Mouse (Mus musculus) kidney, adult 8-10 months (tissue): ENCODE results near the gene Zfp874b.
"Not testable (repeated sequence)": the region's sequence is repeated elsewhere in the genome, so short reads cannot be mapped to it uniquely, and the experiment has no call there.

Source experiments
- DNase-seq, 2 experiments: peaks; one replicate each; pipeline ENCODE4 v3.0.0; 2022

Zfp874b gene

GRCm38 (mm10) chr13:67483625-67484423 is at the start of gene Zfp874b:
Gene Zfp874b, minus strand, starts transcription at chr13:67484258.
- peak; percentile 93 for DNase-seq

GRCm38 (mm10) chr13:67527049-67527730 is 43.1 kb upstream of the Zfp874b start:
- DNase-seq = no peak

- DNase-seq = peak; percentile 94
Observed at GRCm38 (mm10) chr13:67525753-67526410, 41.8 kb upstream of the Zfp874b start, which contains the start of the genes Gm26965 and Zfp87. Gene Gm26965, minus strand, starts transcription at chr13:67526151. Gene Zfp87, minus strand, starts transcription at chr13:67526177.

GRCm38 (mm10) chr13:67500908-67501307 is 16.9 kb upstream of the Zfp874b start:
- no peak for DNase-seq

DNA sequence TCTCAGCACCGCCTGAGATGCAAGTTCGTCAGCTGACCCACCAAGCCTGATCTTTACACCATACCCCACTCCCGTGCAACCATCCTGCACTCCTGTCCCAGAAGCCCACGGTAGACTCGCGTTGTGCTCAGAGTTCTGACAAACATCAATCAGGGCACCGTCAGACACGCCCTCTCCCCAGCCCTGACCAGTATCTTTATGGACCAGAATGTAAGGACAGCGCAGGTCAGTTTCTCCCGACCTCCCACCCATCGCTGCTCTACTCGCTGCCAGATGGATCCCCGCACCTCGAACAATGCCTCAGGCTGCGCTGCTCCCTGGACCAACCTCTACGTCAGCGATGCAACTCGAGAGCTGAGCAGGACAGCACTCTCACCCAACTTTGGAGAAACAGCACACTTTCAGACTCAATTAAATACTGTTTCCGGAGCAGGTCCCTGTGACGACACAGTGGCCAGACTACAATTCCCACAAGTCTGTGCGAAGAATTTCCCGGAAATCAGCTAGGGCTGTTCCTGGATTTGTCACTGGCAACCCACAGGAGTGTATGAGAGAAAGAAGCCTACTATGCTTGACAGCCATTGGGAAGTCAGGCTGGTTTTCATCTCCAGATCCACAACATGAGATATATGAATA is 16.1 kb upstream of the Zfp874b start, which contains the start of gene Zfp58:
Gene Zfp58 (minus strand): TSS at position 472 of the 636 bp plus-strand sequence.
- peak; percentile 86 to 88 for DNase-seq

DNA sequence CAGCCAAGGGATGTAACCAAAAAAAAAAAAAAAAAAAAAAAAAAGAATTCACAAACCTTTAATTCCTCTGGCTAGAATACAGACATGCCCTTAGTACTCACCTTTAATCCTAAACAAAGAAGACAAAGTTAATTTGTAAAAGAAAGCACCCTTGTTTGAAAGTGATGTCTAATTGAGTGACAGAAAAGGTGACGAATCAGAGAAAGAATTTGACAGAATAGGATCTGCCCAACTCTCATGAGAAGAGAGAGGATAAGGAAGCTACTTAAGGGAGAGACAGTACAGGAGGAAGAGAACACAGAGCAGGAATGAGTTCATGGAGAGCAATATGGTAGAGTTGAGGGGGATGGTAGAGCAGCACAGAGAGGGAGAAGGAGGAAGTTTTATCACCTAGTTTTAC is 11.6 kb upstream of the Zfp874b start:
- peak in 1 of 2 experiments; percentile 3 for DNase-seq

DNA sequence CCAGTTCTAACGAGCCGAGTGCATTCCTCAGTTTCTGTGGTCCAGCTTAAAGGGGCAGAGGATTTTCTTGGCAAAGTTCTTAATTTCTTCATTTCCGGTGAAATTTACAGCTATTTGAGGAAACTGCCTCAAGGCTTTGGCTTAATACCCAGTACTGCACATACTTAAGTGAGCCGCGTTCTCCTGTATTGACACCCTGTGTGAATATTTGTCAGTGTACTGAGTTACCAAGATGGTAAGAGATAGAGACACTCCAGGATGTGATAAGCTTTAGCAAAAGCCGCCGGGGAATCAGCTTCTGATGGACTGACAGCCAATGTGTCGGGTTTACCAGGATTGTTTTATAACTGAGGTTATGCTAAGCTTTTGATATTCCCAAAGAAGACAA is 360 bp upstream of the Zfp874b start:
- DNase-seq = no peak

GRCm38 (mm10) chr13:67481528-67481927 is 2.5 kb downstream of the Zfp874b start:
- no peak for DNase-seq

DNA sequence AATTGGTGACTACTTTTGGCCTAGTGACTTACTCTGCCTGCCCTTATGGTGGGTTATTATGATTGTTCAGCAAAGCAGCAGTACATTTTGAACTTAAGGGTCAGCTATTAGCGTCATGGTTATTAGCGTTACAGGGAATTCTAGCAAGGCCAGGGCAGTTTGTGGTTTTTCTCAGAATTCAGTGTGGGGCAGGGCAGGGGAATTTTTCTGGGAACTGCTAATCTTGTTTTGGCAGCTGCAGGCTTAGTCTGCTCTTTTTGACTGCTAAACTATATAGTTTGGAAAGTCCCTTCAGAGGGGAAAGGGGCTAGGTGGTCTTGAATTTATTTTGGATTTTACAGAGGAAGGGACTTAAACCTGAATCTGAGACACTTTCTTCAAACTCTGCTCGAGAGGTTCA is 14.8 kb downstream of the Zfp874b start:
- DNase-seq = no peak

GRCm38 (mm10) chr13:67463506-67464185 is 20.4 kb downstream of the Zfp874b start:
- DNase-seq = not testable (repeated sequence)

DNA sequence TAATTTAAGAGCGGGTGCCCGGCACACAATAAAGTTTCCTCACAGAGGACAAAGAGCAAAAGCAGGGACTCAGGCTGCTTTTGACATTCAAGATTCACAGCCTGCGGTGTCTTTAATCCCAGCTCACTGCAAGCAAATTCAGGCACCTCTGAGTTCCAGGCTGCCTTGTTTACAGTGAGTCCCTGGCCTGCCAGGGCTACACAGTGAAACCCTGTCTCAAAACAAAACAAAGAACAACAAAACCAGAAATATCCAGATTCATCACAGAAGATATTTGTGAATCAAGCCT is 32.1 kb downstream of the Zfp874b start:
- DNase-seq = no peak

DNA sequence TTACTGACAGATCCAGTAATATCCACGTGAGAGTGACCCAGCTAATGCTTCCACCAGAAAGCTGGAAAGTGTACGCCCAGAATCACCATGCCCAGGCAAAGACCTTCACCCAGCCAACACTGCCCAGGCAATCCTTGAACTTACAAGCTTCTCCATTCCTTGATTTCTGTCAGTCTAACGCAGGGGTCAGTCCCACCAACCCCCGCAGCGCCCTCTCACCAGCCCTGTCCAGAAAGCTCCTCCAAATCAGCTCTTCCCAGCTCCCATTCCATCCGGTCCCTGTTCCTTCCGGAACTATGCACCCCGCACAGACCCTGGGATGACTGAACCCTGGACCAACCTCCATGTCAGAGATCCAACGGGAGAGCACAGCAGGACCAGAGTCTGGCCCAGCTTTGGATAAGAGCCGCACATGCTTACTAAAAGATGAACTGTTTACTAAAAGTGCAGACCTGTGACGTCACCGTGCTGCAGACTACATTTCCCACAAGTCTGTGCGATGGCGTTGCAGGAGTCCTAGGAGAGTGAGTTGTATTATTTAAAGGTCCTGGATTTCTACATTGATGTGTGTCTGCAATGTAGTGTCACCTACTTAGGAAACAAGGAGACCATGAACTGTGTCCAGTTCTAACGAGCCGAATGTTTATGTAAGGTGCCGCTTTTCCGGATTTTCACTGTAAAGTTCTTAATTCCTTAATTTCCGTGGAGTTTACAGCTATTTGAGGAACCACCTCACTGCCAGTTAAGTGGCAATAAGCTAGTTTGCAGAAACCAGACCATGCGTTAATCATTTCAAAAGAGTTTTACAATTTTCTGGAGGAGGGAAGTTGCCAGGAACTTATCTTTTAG is 32.7 kb downstream of the Zfp874b start, which contains the start of gene Zfp874a:
Gene Zfp874a (minus strand): TSS at position 453 of the 849 bp plus-strand sequence.
- peak; percentile 95 for DNase-seq

DNA sequence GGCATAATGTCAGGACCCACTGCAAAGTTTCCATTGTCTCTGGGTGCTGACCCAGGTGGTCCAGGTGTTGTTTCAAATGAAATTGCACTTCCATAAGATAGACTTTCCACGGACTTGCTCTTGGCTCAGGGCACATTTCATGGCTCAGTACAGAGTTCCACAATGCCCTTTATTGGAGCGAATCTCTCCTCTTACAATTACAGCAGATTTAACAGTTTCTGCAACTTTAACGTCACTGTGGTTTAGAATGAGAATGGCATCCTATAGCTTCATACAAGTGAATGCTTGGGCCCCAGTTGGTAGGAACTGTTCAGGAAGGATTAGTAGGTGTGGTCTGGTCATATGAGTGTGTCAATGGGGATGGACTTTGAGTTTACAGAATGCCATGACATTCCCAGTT is 47.0 kb downstream of the Zfp874b start:
- not testable (repeated sequence) for DNase-seq

DNA sequence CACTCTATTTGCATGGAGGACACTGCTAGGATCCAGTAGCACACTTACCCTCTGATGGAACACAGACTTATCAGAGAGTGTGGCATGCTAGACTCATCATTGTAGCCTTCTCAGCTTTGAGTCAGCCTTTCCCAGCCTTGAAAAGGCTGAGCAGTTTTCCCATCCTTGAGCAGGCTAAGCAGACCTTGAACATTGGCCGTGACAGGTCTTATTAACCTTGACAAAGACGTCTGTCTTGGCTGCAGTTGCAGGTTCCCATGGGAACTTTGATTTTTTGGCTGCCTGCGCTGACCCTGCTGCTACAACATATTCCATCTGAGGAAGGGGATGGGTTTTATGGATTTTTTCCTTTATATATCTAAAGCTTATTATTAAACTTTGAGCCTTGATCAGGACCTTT is 55.9 kb downstream of the Zfp874b start:
- DNase-seq = no peak

- not testable (repeated sequence) for DNase-seq
Observed at GRCm38 (mm10) chr13:67425699-67426098, 58.4 kb downstream of the Zfp874b start.

DNA sequence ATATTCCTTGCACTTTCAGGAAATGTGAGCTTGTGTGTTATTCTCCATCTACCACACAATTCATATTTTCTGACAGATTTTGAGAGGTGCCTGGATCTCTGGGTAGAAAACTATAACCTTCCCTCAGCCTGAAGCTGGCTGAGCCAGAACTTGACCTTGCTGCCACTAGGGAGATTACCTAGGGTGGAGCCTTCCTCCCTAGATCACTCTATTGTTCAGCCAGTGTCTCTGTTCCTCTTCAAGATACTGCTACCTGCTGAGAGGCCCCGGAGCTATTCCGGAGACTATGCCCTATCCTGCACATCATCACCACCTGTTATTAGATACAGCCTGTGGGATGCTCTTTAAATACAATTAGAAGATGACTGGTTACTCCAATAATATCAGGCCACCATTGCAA is 61.5 kb downstream of the Zfp874b start:
- DNase-seq = not testable (repeated sequence)
